Mouse (Mus musculus) small intestine, adult 2 months (tissue): ENCODE measurements around the gene Cstf2t. TPM values are rescaled to one million over a fixed set of nuclear protein-coding genes. Genes with fewer than 3 reads are reported as not detected.

Experiments used
- H3K27ac ChIP-seq: fragments of 200-500 bp; 2 replicates; pipeline ENCODE4 v1.5.1; 2012; ENCODE audit warnings: low read depth, low read length, control low read depth, inconsistent platforms; ENCODE audit not compliant: insufficient read depth
- H3K27me3 ChIP-seq: fragments of 200-500 bp; 2 replicates; pipeline ENCODE4 v1.6.1; 2012; ENCODE audit warnings: mild to moderate bottlenecking, moderate library complexity, low read length, inconsistent platforms; ENCODE audit not compliant: control insufficient read depth, insufficient read depth
- H3K36me3 ChIP-seq: fragments of 200-500 bp; 2 replicates; pipeline ENCODE4 v1.6.1; 2012; ENCODE audit warnings: mild to moderate bottlenecking, low read length, control low read depth, inconsistent platforms; ENCODE audit not compliant: control insufficient read depth, insufficient read depth
- H3K4me1 ChIP-seq: fragments of 200-500 bp; 2 replicates; pipeline ENCODE4 v1.6.1; 2012; ENCODE audit warnings: low read length, inconsistent platforms, mixed read lengths; ENCODE audit not compliant: control insufficient read depth, insufficient read depth, insufficient read length
- H3K4me3 ChIP-seq: fragments of 200-500 bp; 2 replicates; pipeline ENCODE4 v1.5.1; 2012; ENCODE audit warnings: low read depth, mild to moderate bottlenecking, control low read depth, inconsistent platforms, low read length, moderate library complexity
- CTCF ChIP-seq: fragments of 200-500 bp; IDR thresholded peaks from 2 replicates; pipeline ENCODE4 v1.5.1; 2012; ENCODE audit warnings: low read depth, mild to moderate bottlenecking, control low read depth, inconsistent platforms, low read length, moderate library complexity, mixed read lengths; ENCODE audit not compliant: insufficient replicate concordance, insufficient read length; ENCODE audit errors: extremely low read depth
- POLR2A ChIP-seq: fragments of 200-500 bp; IDR thresholded peaks from 2 replicates; pipeline ENCODE4 v1.6.1; 2012; ENCODE audit warnings: low read depth, mild to moderate bottlenecking, control low read depth, inconsistent platforms, low read length, moderate library complexity
- WGBS: fragments of 180-500 bp; shearing (Covaris S2); methylation state at CpG from one replicate; pipeline ENCODE4 v1.1.7; 2018; 5-methylcytosine and 5-hydroxymethylcytosine counted together
- polyA plus RNA-seq: library from polyadenylated mRNA; depleted of rRNA; stranded (reverse); fragments of >200 nt; gene quantifications from 2 replicates; pipeline ENCODE4 v1.2.3, GENCODE M21; 2012

The Cstf2t gene
- polyA plus RNA-seq, 1 experiment = 5.2 TPM

GRCm38 (mm10) chr19:31099369-31099768 is 16.7 kb downstream of the Cstf2t start:
- H3K27me3 ChIP-seq = no peaks in the 10 kb centered on the region
- no peaks in the 10 kb centered on the region for H3K4me1 ChIP-seq
- TF ChIP-seq CTCF (no peak), POLR2A (no peak)
- H3K36me3 ChIP-seq = no peaks in the 10 kb centered on the region
- H3K27ac ChIP-seq = no peak overlapping the region
- 85% methylated on average over 3 of the region's 3 CpGs for WGBS
- H3K4me3 ChIP-seq = no peak overlapping the region

GRCm38 (mm10) chr19:31104764-31105163 is 22.1 kb downstream of the Cstf2t start:
- TF ChIP-seq POLR2A (no peak), CTCF (no peak)
- Histone ChIP-seq H3K27me3 (no peaks in the 10 kb centered on the region), H3K4me3 (no peak overlapping the region), H3K4me1 (no peaks in the 10 kb centered on the region), H3K27ac (no peak overlapping the region), H3K36me3 (no peaks in the 10 kb centered on the region)
- WGBS = 58% methylated on average over 6 of the region's 6 CpGs

- H3K4me3 ChIP-seq = no peak overlapping the region
- no peak overlapping the region for H3K27ac ChIP-seq
- TF ChIP-seq CTCF (no peak), POLR2A (no peak)
- H3K4me1 ChIP-seq = no peaks in the 10 kb centered on the region
- no peaks in the 10 kb centered on the region for H3K27me3 ChIP-seq
- H3K36me3 ChIP-seq = no peaks in the 10 kb centered on the region
- WGBS = 51% methylated on average over 3 of the region's 3 CpGs
Measured at GRCm38 (mm10) chr19:31106036-31106435, 23.4 kb downstream of the Cstf2t start.

- no peak for TF ChIP-seq POLR2A
- TF ChIP-seq CTCF = no peak
- Histone ChIP-seq H3K36me3 (no peaks in the 10 kb centered on the region), H3K4me3 (no peak overlapping the region), H3K27me3 (no peaks in the 10 kb centered on the region), H3K4me1 (no peaks in the 10 kb centered on the region), H3K27ac (no peak overlapping the region)
- WGBS = 35% methylated on average over 9 of the region's 9 CpGs
Measured at GRCm38 (mm10) chr19:31106835-31107554, 24.4 kb downstream of the Cstf2t start.

GRCm38 (mm10) chr19:31114690-31115089 is 32.1 kb downstream of the Cstf2t start:
- H3K4me1 ChIP-seq = no peaks in the 10 kb centered on the region

GRCm38 (mm10) chr19:31124628-31125027 is 42.0 kb downstream of the Cstf2t start:
- no peak overlapping the region for H3K4me3 ChIP-seq
- 84% methylated on average over 3 of the region's 3 CpGs for WGBS
- H3K4me1 ChIP-seq = no peaks in the 10 kb centered on the region
- H3K36me3 ChIP-seq = no peaks in the 10 kb centered on the region
- TF ChIP-seq POLR2A = no peak
- TF ChIP-seq CTCF = no peak
- no peaks in the 10 kb centered on the region for H3K27me3 ChIP-seq
- no peak overlapping the region for H3K27ac ChIP-seq

More at GRCm38 (mm10) chr19:31114690-31115089, 32.1 kb downstream of the Cstf2t start:
- no peak for TF ChIP-seq POLR2A
- TF ChIP-seq CTCF = no peak
- no peaks in the 10 kb centered on the region for H3K27me3 ChIP-seq
- 63% methylated on average over 4 of the region's 4 CpGs for WGBS
- H3K36me3 ChIP-seq = no peaks in the 10 kb centered on the region
- H3K27ac ChIP-seq = no peak overlapping the region
- no peak overlapping the region for H3K4me3 ChIP-seq

GRCm38 (mm10) chr19:31132614-31133013 is 50.0 kb downstream of the Cstf2t start:
- Histone ChIP-seq H3K4me3 (no peak overlapping the region), H3K27me3 (no peaks in the 10 kb centered on the region), H3K27ac (no peak overlapping the region), H3K36me3 (no peaks in the 10 kb centered on the region), H3K4me1 (no peaks in the 10 kb centered on the region)
- WGBS = 77% methylated on average over 8 of the region's 8 CpGs
- TF ChIP-seq POLR2A (no peak), CTCF (no peak)
